Mouse (Mus musculus): Measurements from ENCODE around the gene Gldc. TPM values are rescaled to one million over a fixed set of nuclear protein-coding genes. Genes with fewer than 3 reads are reported as not detected.

Gldc gene
- polyA plus RNA-seq, 2 experiments from 2014 or later, result 0.15 TPM; not detected in 1

DNA sequence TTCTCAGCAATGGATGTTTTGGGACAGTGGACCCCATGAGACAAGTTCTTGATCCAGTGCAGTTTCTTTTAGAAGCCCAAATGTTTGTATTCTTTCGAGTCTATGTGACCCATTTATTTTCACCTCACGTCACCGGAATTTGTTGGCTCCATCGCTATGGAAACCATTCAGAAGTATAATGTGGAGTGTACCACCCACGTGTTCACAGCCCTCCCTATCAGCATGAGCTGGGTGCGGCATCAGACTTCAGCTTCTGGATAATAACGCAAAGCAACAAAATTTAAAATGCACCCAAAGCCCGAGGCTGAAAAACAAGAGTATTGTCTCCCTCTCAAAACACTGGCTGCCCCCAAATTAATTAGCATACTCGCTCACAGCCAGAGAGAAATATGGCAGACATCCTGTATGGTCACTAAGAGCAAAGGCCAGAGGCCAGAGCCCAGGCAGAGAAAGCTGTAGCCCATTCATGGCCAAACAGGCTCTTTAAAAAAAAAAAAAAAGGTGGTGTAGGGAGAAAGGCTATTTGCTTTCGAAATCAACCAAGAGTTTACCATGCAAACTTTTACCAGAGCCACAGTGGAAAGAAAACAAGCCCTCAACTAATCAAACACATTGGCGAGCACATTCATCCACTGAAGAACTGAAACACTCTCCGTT, 18.1 kb downstream of the Gldc start:
- ATAC-seq, result no peak

DNA sequence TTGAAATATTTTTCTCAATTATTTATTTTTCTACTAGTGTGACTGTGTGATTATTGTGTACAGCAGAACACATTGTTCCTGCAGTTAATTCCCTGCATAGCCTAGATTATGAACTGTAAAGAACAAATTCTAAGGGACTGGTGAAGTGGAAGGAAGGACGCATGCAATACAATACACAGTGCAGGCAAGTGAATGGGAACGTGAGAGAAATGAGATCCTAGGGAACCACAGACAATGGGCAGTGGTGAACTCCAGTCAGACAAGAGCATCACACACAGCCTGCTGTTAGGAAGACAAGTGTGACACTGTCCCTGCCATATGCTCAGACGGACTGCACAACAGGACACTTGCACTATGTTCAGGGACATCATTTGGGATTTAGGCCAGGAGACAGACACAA, 21.5 kb downstream of the Gldc start:
- ATAC-seq, result no peak

DNA sequence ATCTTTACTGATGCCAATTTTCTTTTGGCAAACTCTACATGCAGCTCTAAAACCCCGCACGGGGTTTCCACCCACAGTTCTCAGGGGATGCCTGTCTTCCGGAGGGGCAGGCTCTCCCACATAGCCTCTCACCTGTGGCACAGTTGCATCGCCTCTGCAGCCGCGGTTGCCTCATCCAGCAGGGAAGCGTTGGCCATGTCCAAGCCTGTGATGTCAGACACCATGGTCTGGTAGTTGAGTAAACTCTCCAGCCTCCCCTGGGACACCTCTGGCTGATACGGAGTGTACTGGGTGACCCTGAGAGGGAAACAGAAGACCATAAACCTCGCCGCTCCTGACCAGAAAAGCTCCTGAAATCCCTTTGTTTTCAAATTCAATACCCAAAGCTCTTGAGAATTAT, 23.9 kb downstream of the Gldc start:
- ATAC-seq, result no peak

DNA sequence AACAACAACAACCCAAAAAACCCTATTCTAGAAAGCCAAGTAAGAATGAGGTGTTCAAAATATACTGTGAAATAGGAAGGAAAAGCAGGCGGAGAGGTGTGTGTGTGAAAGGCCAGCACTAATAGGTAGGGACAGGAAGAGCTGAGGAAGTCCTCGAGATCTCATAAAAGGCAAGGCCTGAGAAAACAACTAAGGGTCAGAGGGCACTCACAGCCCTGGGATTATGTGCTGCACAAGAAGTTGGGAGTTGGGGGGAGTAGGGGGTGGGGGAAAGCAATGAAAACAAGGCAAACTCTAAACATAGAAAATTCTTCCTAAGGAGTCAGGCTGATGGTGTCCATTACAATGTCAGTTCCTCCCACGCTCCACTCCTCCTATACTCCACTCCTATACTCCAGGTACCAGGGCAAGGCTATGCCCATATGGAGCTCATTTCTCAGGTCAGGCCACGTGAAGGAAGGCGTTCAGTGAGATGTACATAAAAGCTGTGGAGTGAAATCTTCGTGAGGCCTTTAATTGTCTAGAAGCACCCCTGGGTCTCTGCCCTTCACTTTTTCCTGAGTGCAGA, 25.9 kb downstream of the Gldc start:
- ATAC-seq, result no peak

DNA sequence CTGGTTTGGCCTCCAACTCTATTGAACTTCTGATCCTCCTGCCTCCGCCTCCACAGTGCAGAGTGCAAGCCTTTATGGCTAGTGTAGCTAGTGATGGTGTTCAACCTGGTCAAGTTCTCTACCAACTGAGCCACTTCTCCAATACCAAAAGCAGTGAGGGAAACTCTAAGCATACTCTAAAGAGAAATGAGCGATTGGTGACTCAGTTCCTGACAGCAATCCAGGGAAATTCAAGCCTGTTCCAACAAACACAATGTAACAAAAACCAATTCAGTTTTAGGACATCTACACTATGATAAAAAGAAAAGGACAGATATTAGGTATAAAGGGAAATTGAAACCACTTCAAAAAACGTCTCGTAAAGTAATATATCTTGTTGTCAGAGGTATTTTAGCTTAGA, 27.9 kb downstream of the Gldc start:
- ATAC-seq, result no peak

DNA sequence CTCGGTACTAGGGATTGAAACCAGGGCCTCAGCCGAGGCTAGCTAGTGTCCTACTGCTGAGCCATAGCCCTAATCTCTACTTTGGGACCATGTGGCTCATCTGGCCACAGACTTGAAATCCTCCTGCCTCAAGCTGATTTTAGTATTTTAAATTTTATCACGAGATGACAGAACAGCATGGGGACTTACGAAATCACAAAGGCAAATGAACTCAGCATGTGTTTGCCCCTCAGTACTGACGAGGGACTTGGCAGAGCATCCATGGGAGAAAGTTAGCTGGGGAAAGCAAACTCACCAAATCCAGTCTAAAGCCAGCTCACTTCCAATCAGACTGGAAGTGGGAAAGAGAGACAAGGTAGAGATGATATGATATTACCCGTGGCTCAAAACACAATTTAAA, 28.5 kb downstream of the Gldc start:
- no peak for ATAC-seq

DNA sequence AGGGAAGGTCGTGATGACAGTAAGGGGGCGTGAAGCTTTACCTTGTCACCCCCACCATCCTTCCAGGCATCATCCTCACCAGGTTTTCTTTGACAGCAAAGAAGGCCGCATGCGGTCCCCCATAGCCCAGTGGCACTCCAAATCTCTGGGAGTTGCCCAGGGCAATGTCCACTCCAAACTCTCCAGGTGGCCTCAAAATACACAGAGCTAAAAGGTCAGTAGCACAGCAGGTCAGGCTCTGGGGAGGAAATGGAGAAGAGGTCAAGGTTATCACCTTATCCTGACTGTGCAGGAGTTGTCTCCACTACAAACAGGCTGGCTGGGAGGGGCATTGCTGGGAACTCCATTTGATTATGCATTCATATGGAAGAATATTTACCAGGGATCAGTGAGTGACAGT, 30.1 kb downstream of the Gldc start:
- no peak for ATAC-seq

DNA sequence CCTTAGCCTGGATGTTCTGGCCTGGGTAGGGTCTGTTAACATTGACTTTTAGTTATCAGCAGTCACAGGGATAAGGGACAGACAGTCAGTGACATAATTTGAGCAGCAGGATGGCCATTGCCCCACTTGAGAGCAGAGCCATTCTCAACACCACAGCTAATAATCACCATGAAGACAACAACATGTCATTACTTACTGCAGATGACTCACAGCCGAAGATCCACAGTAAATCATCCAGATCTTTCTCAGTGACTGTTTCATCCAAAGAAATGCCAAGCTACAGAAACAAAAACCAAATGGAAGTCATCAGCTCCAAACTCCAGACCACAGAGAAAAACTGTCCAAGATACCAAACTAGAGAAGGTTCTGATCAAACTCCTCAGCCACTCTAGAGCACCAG, 38.9 kb downstream of the Gldc start:
- ATAC-seq, result no peak

DNA sequence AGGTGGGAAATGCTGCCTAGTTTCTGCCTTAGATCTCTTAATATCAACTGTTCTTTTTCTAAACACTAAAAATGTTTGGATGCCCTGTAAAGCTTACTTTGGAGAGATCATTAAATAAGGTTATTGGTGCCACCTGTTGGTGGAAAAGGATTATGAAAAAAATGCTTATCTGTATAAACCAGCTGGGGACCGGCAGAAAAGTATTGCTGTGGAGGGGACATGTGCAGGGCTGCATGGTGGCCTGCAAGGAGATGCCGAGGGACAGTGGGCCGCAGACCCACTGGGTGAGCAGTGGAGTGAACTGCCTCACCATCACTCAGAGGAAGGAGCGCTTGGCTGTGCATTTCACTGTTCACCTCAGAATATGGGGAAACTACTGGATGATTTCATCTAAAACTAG, 47.1 kb downstream of the Gldc start:
- no peak for ATAC-seq

DNA sequence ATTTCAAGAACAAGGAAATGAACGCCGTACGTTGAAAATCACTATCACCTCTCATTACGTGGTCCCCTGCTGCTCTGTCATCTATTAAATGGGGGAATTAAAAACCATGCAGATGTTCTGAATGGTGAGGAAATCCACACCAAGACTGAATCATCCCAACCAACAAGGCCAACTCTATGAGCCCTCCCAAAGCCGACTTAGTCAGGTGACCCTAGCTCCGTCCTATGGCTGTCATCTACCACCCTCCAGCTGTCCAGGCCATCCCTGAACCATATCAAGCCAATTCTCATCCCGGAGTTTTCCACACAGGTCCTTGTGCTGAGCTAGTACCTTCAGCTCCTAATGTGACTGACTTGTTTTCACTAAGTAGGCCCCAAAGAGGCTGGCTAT, 49.6 kb downstream of the Gldc start:
- ATAC-seq, result no peak

DNA sequence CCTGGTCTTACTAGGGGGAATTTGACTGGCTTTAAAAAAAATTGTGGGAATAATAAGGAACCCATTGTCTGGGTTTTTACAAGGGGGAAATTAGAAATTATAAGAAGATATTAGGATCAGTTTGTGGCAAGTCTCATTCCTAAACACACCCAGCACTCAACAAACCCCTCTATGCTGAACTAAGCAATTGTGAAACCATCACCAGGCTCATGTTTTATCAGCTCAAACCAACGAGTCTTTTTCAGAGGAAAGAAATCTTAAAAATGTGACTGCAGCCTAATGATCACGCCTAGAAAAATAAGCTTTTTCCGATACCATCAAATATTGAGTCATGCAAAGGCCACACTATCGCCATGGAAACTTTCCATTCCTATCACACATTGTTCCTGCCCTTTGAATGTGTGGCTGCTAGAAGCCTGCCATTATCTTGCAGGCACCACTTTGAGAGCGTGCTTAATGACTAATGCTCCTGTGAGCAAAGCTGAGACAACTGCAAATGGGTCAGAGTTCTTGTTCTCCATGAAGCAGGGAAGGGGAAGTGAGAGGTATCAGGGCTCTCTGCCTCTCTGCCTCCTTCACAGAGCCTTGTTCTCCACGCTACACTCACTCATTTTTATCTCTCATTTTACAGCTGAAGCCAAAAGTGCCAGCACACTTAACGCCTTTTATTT, 50.1 kb downstream of the Gldc start:
- ATAC-seq, result no peak

DNA sequence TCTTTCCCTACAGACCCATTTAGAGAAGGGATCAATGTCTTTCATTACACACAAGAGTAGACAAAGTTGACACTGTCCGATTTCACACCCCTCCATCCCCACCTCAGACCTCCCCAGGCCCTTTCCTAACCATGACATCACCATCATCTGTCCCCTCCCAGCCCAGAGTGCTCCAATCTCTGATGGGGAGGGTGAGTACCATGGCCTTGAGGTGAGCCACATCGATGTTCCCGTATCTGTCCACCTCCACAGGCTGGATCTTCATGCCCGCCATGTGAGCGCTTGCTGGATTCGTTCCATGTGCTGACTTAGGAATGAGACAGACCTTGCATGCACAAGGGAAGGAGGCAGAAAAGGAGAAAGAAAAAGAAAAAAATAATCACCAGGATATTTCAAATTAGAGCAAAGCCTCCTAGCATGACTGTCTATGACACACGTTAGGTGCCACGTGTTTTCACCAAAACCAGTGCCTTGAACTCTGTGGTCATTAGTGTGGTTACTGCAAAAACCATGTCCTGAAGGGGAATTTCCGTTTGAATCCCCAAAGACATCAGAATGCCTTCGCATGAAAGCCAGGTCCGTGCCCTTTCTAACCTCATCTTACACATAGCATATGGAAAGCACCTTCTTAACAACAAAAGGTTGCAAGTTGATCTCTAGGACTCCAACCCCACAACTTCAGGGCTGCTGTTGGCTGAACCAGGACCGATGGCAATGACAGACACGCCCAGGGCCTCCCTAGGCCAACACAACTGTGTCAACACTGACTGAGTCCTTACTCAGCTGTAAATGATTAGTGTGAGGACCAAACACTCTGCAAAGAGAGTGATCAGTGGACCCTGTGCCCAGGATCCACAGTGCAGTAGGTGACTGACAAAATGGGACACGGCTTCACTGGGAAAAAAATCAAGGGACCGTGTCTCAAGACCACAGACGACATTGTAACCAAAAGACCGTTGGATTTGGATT, 56.6 kb downstream of the Gldc start:
- ATAC-seq, result no peak

DNA sequence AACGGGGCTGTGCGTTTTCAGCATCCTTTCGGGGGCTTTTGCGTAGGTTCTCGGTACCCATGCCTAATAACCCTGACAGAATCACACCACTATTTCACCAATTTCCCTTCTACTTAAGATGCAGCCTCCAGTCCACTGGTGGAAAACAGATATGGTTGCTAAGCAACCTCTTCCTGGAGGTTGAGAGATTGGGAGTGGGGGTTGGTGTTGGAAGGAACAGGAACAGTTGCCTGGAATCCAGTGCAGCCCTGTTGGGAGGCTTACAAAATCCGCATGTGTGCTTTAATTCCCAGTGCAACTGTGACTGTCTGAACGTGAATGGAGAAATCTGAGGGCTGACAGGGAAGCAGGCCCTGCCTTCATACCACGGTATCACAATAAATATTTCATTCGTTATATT, 57.5 kb downstream of the Gldc start:
- no peak for ATAC-seq

DNA sequence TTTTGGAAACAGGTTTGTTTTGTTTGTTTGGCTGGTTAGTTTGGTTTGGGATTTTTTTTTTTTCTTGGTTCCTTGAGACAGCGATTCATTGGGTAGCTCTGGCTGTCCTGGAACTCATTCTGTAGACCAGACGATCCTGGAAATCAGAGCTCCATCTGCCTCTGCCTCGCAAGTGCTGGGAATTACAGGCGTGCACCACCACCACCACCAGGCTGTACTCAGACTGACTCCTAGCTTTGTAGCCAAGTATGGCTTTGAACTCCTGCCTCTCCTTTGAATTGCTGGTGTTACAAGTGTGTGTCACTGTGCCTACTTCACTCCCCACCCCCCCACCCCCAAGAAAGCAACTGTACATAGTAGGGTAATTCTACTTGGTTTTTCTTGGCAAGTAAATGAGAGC, 58.0 kb downstream of the Gldc start:
- no peak for ATAC-seq

DNA sequence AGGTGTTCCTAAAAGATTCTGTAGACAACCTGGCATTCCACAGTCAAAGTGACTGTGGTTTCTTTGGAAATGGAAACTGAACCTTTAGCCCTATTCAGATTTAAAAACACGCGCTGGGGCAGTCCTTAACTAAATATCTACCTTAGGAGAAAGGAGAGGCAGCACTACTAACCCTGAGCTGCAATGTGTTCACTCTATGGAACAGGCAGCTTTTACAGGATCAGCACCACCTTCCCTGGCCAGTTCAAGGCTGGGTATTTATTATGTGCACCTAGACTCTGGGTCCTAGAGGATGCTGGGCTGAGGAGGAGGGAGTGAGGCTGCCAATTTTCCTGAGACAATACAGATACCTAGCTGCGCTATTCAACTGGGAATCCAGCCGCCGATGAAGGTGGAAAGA, 59.6 kb downstream of the Gldc start:
- ATAC-seq, result no peak

DNA sequence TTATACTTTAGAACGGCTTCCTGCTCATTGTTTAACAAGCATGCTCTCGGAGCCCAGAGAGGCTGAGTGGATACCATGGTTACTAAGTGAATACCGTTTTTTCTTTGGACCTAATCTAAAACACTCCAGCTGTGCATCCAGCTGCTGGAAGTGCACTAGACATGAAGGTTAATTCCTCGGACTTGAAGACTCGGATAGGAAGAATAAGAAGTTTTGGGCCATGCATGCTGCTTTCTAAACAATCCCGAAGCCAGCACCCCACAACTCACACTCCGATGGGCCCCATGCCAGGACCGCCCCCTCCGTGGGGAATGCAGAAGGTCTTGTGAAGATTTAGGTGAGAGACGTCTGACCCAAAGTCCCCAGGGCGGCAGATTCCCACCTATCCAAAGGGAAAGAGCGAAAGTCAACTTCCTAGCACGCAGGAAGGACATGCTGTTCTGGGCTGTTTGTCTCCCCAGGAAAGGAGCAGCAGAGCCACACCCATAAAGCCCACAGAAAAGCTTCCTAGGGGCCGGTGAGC, 60.2 kb downstream of the Gldc start:
- no peak for ATAC-seq

DNA sequence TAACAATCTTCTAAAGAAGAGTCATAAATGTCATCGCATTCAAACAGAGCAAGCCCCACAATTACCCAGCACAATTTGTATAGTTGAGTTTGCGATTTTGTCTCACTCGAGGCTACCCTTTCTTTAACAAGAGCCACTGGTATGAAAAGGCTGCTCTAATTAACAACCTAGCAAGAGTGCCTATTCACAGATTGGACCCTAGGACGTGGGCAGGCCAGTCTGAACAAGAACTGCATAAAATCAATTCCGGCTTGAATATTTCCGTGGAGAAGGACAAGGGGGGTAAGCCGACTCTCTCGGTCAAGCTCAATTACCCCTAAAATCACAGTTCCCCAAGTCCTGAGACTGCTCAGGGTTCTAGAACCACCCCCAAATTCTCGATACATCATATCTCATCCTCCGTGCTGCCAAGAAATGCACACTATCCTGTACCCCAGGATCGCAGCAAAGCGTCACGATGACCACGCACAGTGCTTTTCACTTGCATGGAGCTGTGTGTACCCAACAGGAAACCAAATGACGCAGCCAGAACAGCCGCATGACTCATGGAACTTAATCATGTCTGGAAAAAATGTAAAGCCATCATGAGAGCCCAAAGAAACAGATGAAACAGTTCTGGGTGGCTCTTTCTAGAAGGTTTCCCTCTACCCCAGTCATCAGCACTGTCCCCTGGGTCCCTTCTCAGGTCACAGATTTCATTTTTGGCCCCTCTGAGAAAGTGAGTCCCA, 62.1 kb downstream of the Gldc start:
- no peak for ATAC-seq

DNA sequence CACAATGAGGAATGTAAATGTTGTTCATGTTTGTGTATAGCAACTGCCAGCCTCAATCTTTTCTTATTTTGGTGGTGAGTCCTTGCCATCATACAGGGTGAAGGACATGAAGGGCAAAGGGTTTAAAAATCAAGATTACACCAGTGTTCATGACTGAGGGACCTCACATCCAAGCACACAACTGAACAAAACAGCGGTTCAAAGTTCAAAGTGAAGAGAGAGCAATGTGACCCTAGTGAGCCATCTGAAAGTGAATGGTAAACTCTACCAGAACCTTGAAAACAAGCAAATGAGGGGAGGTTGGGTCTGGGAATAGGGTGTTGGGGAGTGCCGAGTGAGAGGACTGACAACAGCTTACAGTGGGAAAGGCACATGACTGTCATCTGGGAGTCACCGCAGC, 63.8 kb downstream of the Gldc start:
- no peak for ATAC-seq

DNA sequence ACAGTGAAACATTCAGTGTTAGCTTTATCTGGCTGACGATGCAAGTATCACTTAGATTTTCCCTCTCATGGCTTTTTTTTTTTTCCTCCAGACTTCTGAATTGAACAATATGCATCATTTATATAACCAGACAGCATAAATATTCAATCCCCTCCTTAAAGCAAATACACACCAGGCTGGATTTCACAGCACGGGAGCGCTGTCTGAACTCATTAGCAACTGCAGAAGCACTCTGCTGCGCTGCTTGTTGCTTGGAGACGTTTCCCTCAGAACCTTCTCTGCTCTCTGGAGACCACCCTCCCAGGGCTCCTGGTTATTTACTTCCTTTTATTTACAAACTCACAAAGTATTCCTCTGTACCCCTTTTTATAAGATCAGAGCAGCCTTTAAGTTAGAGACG, 66.1 kb downstream of the Gldc start:
- no peak for ATAC-seq

DNA sequence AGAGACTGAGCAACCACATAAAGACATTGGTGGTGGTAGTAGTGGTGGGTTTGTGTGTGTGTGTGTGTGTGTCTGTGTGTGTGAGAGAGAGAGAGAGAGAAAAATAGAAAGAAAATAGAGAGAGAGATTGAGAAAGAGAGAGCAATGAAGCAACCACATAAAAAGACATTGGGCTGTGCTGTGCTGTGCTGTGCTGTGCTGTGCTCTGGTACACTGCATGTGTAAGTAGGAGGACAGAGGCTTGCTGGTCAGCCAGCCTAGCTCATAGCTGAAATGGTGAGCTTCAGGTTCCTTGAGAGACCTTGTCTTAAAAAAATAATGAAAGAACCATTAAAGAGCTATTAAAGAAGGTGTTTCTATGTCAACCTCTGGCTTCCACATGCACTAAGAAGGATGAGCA, 66.6 kb downstream of the Gldc start:
- no peak for ATAC-seq

DNA sequence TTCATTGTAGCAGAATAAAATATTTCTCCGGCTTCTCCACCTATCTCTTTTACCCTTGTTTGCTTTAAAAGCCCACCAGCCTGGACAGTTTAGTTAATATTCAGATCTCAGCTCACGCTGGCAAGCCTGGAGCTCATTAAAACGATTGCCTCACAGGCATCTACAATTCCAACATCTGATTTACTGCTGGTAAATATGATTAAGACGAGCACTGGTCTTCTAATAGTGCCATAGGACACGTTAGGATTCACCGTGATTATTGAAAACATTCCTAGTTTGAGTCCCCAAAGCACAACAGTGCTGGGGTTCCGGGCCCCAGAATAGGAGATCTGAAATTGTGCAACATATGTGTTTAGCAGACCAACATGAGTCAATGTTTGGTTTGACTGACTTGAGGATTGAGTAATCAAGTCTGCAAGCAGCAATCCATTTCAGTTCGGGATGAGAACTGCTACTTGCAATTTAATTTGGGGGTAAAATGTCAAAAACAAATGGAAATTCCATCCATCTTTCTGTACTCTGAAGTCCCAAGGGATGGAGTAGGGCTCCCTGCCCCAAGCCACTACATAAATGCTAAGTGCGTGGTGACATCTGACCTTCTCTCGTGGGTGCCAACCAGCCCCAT, 67.9 kb downstream of the Gldc start:
- no peak for ATAC-seq
